Mouse (Mus musculus): Measurements from ENCODE around the gene Ndufs3.

DNA sequence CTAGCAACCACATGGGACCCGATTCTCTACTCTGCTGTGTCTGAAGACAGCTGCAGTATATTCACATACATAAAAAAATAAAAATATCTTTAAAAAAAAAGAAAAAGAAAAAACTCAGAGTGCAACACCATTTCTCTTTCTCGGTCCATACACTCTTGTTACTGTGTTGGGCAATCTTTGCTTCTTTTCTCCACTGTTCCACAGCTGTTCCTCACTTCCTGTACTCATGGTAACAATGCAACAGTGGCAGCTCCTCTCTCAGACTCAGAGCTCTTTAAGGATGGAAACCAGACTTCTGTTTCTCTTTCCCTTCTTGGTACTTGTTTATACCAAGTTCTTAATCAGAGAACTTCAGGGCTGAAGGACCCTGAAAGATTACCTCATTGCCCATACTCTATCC is 1.2 kb downstream of the Ndufs3 start:
- no peak for TF ChIP-seq CTCF (IDR thresholded peaks at IDR 0.05; ENCODE audit: control insufficient read depth, insufficient read depth, low read length)
- no peak for TF ChIP-seq POLR2A (IDR thresholded peaks at IDR 0.05; ENCODE audit: borderline replicate concordance, control insufficient read depth, low read depth, low read length)
